ENCODE assay signal across 8 mouse cellular contexts in genomic region chr17:25829558-25830017, GRCm38 (mm10). TPM values are rescaled to one million over a fixed set of nuclear protein-coding genes. Genes with fewer than 3 reads are reported as not detected.
DNase-seq lines count a peak whose midpoint lies in the region; ATAC-seq lines count a peak whose summit lies in the region.

No protein-coding gene starts in this region.

- H3K36me3 ChIP-seq in kidney, embryonic 14.5 days (ENCODE audit: control insufficient read depth, insufficient read depth, low read length) = peaks cover 49% of the 10 kb centered on the region
- H3K36me3 ChIP-seq in embryonic facial prominence, embryonic 11.5 days (replicated peaks; ENCODE audit: control insufficient read depth, insufficient read depth, low read depth, low read length) = no peaks in the 10 kb centered on the region; the same call in none of the 2 replicates
- peaks cover 21% of the 10 kb centered on the region for H3K36me3 ChIP-seq in hindbrain, embryonic 16.5 days (ENCODE audit: control insufficient read depth, insufficient read depth, low read length)
- H3K36me3 ChIP-seq in midbrain, embryonic 16.5 days (ENCODE audit: control insufficient read depth, insufficient read depth, low read length) = peaks cover 25% of the 10 kb centered on the region

- no peaks in the 10 kb centered on the region for H3K9me3 ChIP-seq in kidney, embryonic 14.5 days (ENCODE audit: control insufficient read depth, low read length)
- no peaks in the 10 kb centered on the region for H3K9me3 ChIP-seq in embryonic facial prominence, embryonic 11.5 days (replicated peaks; ENCODE audit: control insufficient read depth, low read length)
- no peaks in the 10 kb centered on the region for H3K9me3 ChIP-seq in hindbrain, embryonic 16.5 days (ENCODE audit: control insufficient read depth, low read length)
- no peaks in the 10 kb centered on the region for H3K9me3 ChIP-seq in midbrain, embryonic 16.5 days (replicated peaks; ENCODE audit: control insufficient read depth, low read length, poor library complexity, severe bottlenecking)

- H3K27ac ChIP-seq in kidney, embryonic 14.5 days (ENCODE audit: low read depth, low read length) = peak overlapping the region; percentile 92
- no peak overlapping the region for H3K27ac ChIP-seq in embryonic facial prominence, embryonic 11.5 days (replicated peaks; ENCODE audit: low read depth, low read length)
- H3K27ac ChIP-seq in hindbrain, embryonic 16.5 days (ENCODE audit: low read depth, low read length) = peak overlapping the region; percentile 92
- peak overlapping the region; percentile 91 for H3K27ac ChIP-seq in midbrain, embryonic 16.5 days (ENCODE audit: low read length)

- no peak for ATAC-seq in kidney, embryonic 14.5 days (ENCODE audit: low FRiP score, low TSS enrichment)
- no peak for ATAC-seq in embryonic facial prominence, embryonic 11.5 days (replicated peaks; ENCODE audit: insufficient number of reproducible peaks, low FRiP score, low TSS enrichment, low read depth)
- ATAC-seq in hindbrain, embryonic 16.5 days = no peak
- no peak for ATAC-seq in midbrain, embryonic 16.5 days

- H3K27me3 ChIP-seq in kidney, embryonic 14.5 days (ENCODE audit: control insufficient read depth, insufficient read depth, low read length) = no peaks in the 10 kb centered on the region
- no peaks in the 10 kb centered on the region for H3K27me3 ChIP-seq in embryonic facial prominence, embryonic 11.5 days (ENCODE audit: control insufficient read depth, insufficient read depth, low read length)
- no peaks in the 10 kb centered on the region for H3K27me3 ChIP-seq in hindbrain, embryonic 16.5 days (replicated peaks; ENCODE audit: control insufficient read depth, insufficient read depth, low read length)
- no peaks in the 10 kb centered on the region for H3K27me3 ChIP-seq in midbrain, embryonic 16.5 days (ENCODE audit: control insufficient read depth, insufficient read depth, low read depth, low read length)

- peaks cover 42% of the 10 kb centered on the region for H3K4me1 ChIP-seq in kidney, embryonic 14.5 days (ENCODE audit: control insufficient read depth, insufficient read depth, low read length)
- peaks cover 20% of the 10 kb centered on the region for H3K4me1 ChIP-seq in embryonic facial prominence, embryonic 11.5 days (ENCODE audit: control insufficient read depth, insufficient read depth, low read length)
- H3K4me1 ChIP-seq in hindbrain, embryonic 16.5 days (ENCODE audit: control insufficient read depth, insufficient read depth, low read depth, low read length) = peaks cover 63% of the 10 kb centered on the region
- H3K4me1 ChIP-seq in midbrain, embryonic 16.5 days (ENCODE audit: control insufficient read depth, insufficient read depth, low read length) = peaks cover 58% of the 10 kb centered on the region

- H3K4me2 ChIP-seq in kidney, embryonic 14.5 days (replicated peaks; ENCODE audit: low read depth, low read length) = peak overlapping the region; percentile 77
- peak overlapping the region; percentile 42 for H3K4me2 ChIP-seq in embryonic facial prominence, embryonic 11.5 days (ENCODE audit: low read depth, low read length)
- peak overlapping the region; percentile 69 for H3K4me2 ChIP-seq in hindbrain, embryonic 16.5 days (ENCODE audit: low read length)
- peak overlapping the region; percentile 97 for H3K4me2 ChIP-seq in midbrain, embryonic 16.5 days (ENCODE audit: low read length)

- peak overlapping the region; percentile 77 for H3K9ac ChIP-seq in kidney, embryonic 14.5 days (ENCODE audit: low read depth, low read length)
- H3K9ac ChIP-seq in embryonic facial prominence, embryonic 11.5 days (replicated peaks; ENCODE audit: low read length) = peak overlapping the region; percentile 80
- peak overlapping the region; percentile 81 for H3K9ac ChIP-seq in hindbrain, embryonic 16.5 days (ENCODE audit: low read depth, low read length)
- H3K9ac ChIP-seq in midbrain, embryonic 16.5 days (ENCODE audit: low read depth, low read length) = peak overlapping the region; percentile 78

- DNase-seq in kidney, postnatal 36 days = no peak
- no peak for DNase-seq in embryonic facial prominence, embryonic 11.5 days (ENCODE audit: low spot score)
- no peak for DNase-seq in c-Kit-positive CD71-positive TER-119-positive erythroid progenitor cells, embryonic 14.5 days (ENCODE audit: low spot score)
- DNase-seq in layer of hippocampus, adult 9-10 months (ENCODE audit: low spot score) = no peak
- no peak for DNase-seq in B cell, adult 2 months

- WGBS in kidney, embryonic 14.5 days = 35% methylated on average over 8 of the region's 8 CpGs
- WGBS in embryonic facial prominence, embryonic 11.5 days = 39% methylated on average over 8 of the region's 8 CpGs
- 47% methylated on average over 8 of the region's 8 CpGs for WGBS in hindbrain, embryonic 16.5 days
- WGBS in midbrain, embryonic 16.5 days = 41% methylated on average over 8 of the region's 8 CpGs

- H3K4me3 ChIP-seq in kidney, embryonic 14.5 days (ENCODE audit: low read length) = peak overlapping the region; percentile 68
- H3K4me3 ChIP-seq in embryonic facial prominence, embryonic 11.5 days (ENCODE audit: low read depth, low read length) = peak overlapping the region; percentile 53
- peak overlapping the region; percentile 63 for H3K4me3 ChIP-seq in hindbrain, embryonic 16.5 days (ENCODE audit: low read length)
- H3K4me3 ChIP-seq in midbrain, embryonic 16.5 days (ENCODE audit: low read depth, low read length) = peak overlapping the region; percentile 56

RNA-seq across cellular contexts. Expression of gene Jmjd8, which starts 0.9 kb away (rescaled TPM):
- 45.7 and 47.0 TPM in 2 replicates for polyA plus RNA-seq in kidney, embryonic 14.5 days (2014; fragmentation: Nextera tagmentation; extraction: Ambion mirVana)
- 42.0 and 47.7 TPM in 2 replicates for polyA plus RNA-seq in embryonic facial prominence, embryonic 11.5 days (2014; fragmentation: Nextera tagmentation; extraction: Ambion mirVana)
- 51.0 and 55.4 TPM in 2 replicates for polyA plus RNA-seq in hindbrain, embryonic 16.5 days (2015; fragmentation: Nextera tagmentation; extraction: Ambion mirVana)
- 52.0 and 60.4 TPM in 2 replicates for polyA plus RNA-seq in midbrain, embryonic 16.5 days (2015; fragmentation: Nextera tagmentation; extraction: Ambion mirVana)

RNA-seq across cellular contexts. Expression of gene Stub1, which starts 3.6 kb away (rescaled TPM):
- polyA plus RNA-seq in kidney, embryonic 14.5 days (2014; fragmentation: Nextera tagmentation; extraction: Ambion mirVana) = 350 and 425 TPM in 2 replicates
- 323 and 352 TPM in 2 replicates for polyA plus RNA-seq in embryonic facial prominence, embryonic 11.5 days (2014; fragmentation: Nextera tagmentation; extraction: Ambion mirVana)
- polyA plus RNA-seq in hindbrain, embryonic 16.5 days (2015; fragmentation: Nextera tagmentation; extraction: Ambion mirVana) = 397 and 428 TPM in 2 replicates
- 358 and 382 TPM in 2 replicates for polyA plus RNA-seq in midbrain, embryonic 16.5 days (2015; fragmentation: Nextera tagmentation; extraction: Ambion mirVana)

RNA-seq across cellular contexts. Expression of gene Wdr24, which starts 6.2 kb away (rescaled TPM):
- polyA plus RNA-seq in kidney, embryonic 14.5 days (2014; fragmentation: Nextera tagmentation; extraction: Ambion mirVana) = 21.4 and 32.0 TPM in 2 replicates
- polyA plus RNA-seq in embryonic facial prominence, embryonic 11.5 days (2014; fragmentation: Nextera tagmentation; extraction: Ambion mirVana) = 24.5 and 26.9 TPM in 2 replicates
- 29.7 and 32.7 TPM in 2 replicates for polyA plus RNA-seq in hindbrain, embryonic 16.5 days (2015; fragmentation: Nextera tagmentation; extraction: Ambion mirVana)
- polyA plus RNA-seq in midbrain, embryonic 16.5 days (2015; fragmentation: Nextera tagmentation; extraction: Ambion mirVana) = 32.7 and 33.5 TPM in 2 replicates

RNA-seq across cellular contexts. Expression of gene Rhbdl1, which starts 7.5 kb away (rescaled TPM):
- polyA plus RNA-seq in kidney, embryonic 14.5 days (2014; fragmentation: Nextera tagmentation; extraction: Ambion mirVana) = 2.0 and 2.5 TPM in 2 replicates
- 1.1 and 1.5 TPM in 2 replicates for polyA plus RNA-seq in embryonic facial prominence, embryonic 11.5 days (2014; fragmentation: Nextera tagmentation; extraction: Ambion mirVana)
- polyA plus RNA-seq in hindbrain, embryonic 16.5 days (2015; fragmentation: Nextera tagmentation; extraction: Ambion mirVana) = 61.6 and 73.4 TPM in 2 replicates
- polyA plus RNA-seq in midbrain, embryonic 16.5 days (2015; fragmentation: Nextera tagmentation; extraction: Ambion mirVana) = 59.3 and 66.1 TPM in 2 replicates

RNA-seq across cellular contexts. Expression of gene Gm20683, which starts 12.0 kb away (rescaled TPM):
- 1.7 and 2.6 TPM in 2 replicates for polyA plus RNA-seq in kidney, embryonic 14.5 days (2014; fragmentation: Nextera tagmentation; extraction: Ambion mirVana)
- polyA plus RNA-seq in embryonic facial prominence, embryonic 11.5 days (2014; fragmentation: Nextera tagmentation; extraction: Ambion mirVana) = 0.36 and 1.2 TPM in 2 replicates
- 14.8 and 15.4 TPM in 2 replicates for polyA plus RNA-seq in hindbrain, embryonic 16.5 days (2015; fragmentation: Nextera tagmentation; extraction: Ambion mirVana)
- 11.8 and 14.5 TPM in 2 replicates for polyA plus RNA-seq in midbrain, embryonic 16.5 days (2015; fragmentation: Nextera tagmentation; extraction: Ambion mirVana)

Comparison
In these comparisons a context has a peak if more than half of its experiments do, and no peak if none do; other contexts are left out.
1. H3K4me2 ChIP-seq: peak in every context shown above with its lines; median percentile 97 in midbrain, embryonic 16.5 days; 77 in kidney, embryonic 14.5 days; 69 in hindbrain, embryonic 16.5 days; 42 in embryonic facial prominence, embryonic 11.5 days.